In genomic region chr11:100769980-100770379, GRCm38 (mm10) we compare ENCODE assay signal across 8 mouse cellular contexts. TPM values are rescaled to one million over a fixed set of nuclear protein-coding genes. Genes with fewer than 3 reads are reported as not detected.
DNase-seq lines count a peak whose midpoint lies in the region; ATAC-seq and TF ChIP-seq lines count a peak whose summit lies in the region.

No protein-coding gene starts in this region.

- no peaks in the 10 kb centered on the region for H3K27me3 ChIP-seq in cerebellum, adult 2 months (ENCODE audit: control insufficient read depth, insufficient read depth, low read length)
- H3K27me3 ChIP-seq in lung, postnatal 0 days (replicated peaks; ENCODE audit: insufficient read depth, low read length) = no peaks in the 10 kb centered on the region
- no peaks in the 10 kb centered on the region for H3K27me3 ChIP-seq in limb, embryonic 13.5 days
- H3K27me3 ChIP-seq in stomach, embryonic 14.5 days (ENCODE audit: control insufficient read depth, insufficient read depth, low read length) = no peaks in the 10 kb centered on the region

- H3K9ac ChIP-seq in lung, postnatal 0 days (replicated peaks; ENCODE audit: low read depth) = no peak overlapping the region
- H3K9ac ChIP-seq in limb, embryonic 13.5 days = peak overlapping the region; percentile 62
- H3K9ac ChIP-seq in stomach, embryonic 14.5 days (replicated peaks; ENCODE audit: low read depth, low read length) = no peak overlapping the region

- TF ChIP-seq CTCF in cerebellum, adult 2 months (IDR thresholded peaks at IDR 0.05; ENCODE audit: borderline replicate concordance, insufficient read depth, low read depth, low read length) = no peak
- TF ChIP-seq CTCF in lung, postnatal 0 days (IDR thresholded peaks at IDR 0.05) = no peak

- H3K4me3 ChIP-seq in cerebellum, adult 2 months (replicated peaks; ENCODE audit: insufficient read depth, low read depth, low read length) = peak overlapping the region; percentile 61
- peak overlapping the region; percentile 60; the same call in 1 of the 2 replicates for H3K4me3 ChIP-seq in lung, postnatal 0 days (ENCODE audit: low read depth, low read length)
- H3K4me3 ChIP-seq in limb, embryonic 13.5 days = peak overlapping the region; percentile 56
- peak overlapping the region; percentile 48; the same call in 1 of the 2 replicates for H3K4me3 ChIP-seq in stomach, embryonic 14.5 days (ENCODE audit: low read depth, low read length)

- WGBS in cerebellum, adult 2 months = 3% methylated on average over 6 of the region's 6 CpGs
- WGBS in lung, postnatal 0 days = 32% methylated on average over 6 of the region's 6 CpGs
- WGBS in limb, embryonic 13.5 days = 67% methylated on average over 6 of the region's 6 CpGs
- 60% methylated on average over 6 of the region's 6 CpGs for WGBS in stomach, embryonic 14.5 days

- no peak for ATAC-seq in lung, postnatal 0 days
- no peak for ATAC-seq in limb, embryonic 13.5 days (ENCODE audit: low FRiP score, low read depth)
- no peak for ATAC-seq in stomach, embryonic 14.5 days (ENCODE audit: insufficient number of reproducible peaks, insufficient read depth, low FRiP score, low read depth)

- TF ChIP-seq POLR2A in cerebellum, adult 2 months (IDR thresholded peaks at IDR 0.05; ENCODE audit: borderline replicate concordance, insufficient read depth, low read length) = no peak

- H3K27ac ChIP-seq in cerebellum, adult 2 months (ENCODE audit: insufficient read depth, low read length) = no peak overlapping the region
- H3K27ac ChIP-seq in lung, postnatal 0 days (ENCODE audit: low read length) = no peak overlapping the region
- no peak overlapping the region for H3K27ac ChIP-seq in limb, embryonic 13.5 days
- H3K27ac ChIP-seq in stomach, embryonic 14.5 days (ENCODE audit: low read length) = no peak overlapping the region

- peak in 1 of 2 experiments; percentile 33 for DNase-seq in cerebellum, adult 2 months
- no peak for DNase-seq in cerebellum, adult 8-10 months
- DNase-seq in lung, postnatal 0 days (ENCODE audit: low spot score) = no peak
- no peak for DNase-seq in lung, adult 18-20 months
- DNase-seq in frontal cortex, adult 2 months (ENCODE audit: extremely low spot score in 1 of 2, low spot score in 1 of 2) = no peak
- no peak for DNase-seq in layer of hippocampus, adult 9-11 months

- H3K4me2 ChIP-seq in lung, postnatal 0 days (replicated peaks; ENCODE audit: low read depth, low read length) = peak overlapping the region; percentile 58; the same call in 1 of the 2 replicates
- peak overlapping the region; percentile 61 for H3K4me2 ChIP-seq in limb, embryonic 13.5 days (replicated peaks)
- peak overlapping the region; percentile 59 for H3K4me2 ChIP-seq in stomach, embryonic 14.5 days (replicated peaks; ENCODE audit: low read depth, low read length)

- no peaks in the 10 kb centered on the region for H3K36me3 ChIP-seq in lung, postnatal 0 days (ENCODE audit: insufficient read depth, low read length)
- H3K36me3 ChIP-seq in limb, embryonic 13.5 days = no peaks in the 10 kb centered on the region
- no peaks in the 10 kb centered on the region for H3K36me3 ChIP-seq in stomach, embryonic 14.5 days (ENCODE audit: control insufficient read depth, insufficient read depth, low read length)

- no peak for TF ChIP-seq EP300 in lung, postnatal 0 days (IDR thresholded peaks at IDR 0.05)

- peaks cover 3% of the 10 kb centered on the region; the same call in 1 of the 2 replicates for H3K4me1 ChIP-seq in cerebellum, adult 2 months (ENCODE audit: control insufficient read depth, insufficient read depth, low read length)
- H3K4me1 ChIP-seq in lung, postnatal 0 days (ENCODE audit: insufficient read depth, low read depth, low read length) = no peaks in the 10 kb centered on the region
- H3K4me1 ChIP-seq in limb, embryonic 13.5 days = peaks cover 7% of the 10 kb centered on the region
- peaks cover 4% of the 10 kb centered on the region; the same call in 1 of the 2 replicates for H3K4me1 ChIP-seq in stomach, embryonic 14.5 days (ENCODE audit: control insufficient read depth, insufficient read depth, low read length)

- H3K9me3 ChIP-seq in lung, postnatal 0 days (ENCODE audit: low read length) = no peaks in the 10 kb centered on the region
- no peaks in the 10 kb centered on the region for H3K9me3 ChIP-seq in limb, embryonic 13.5 days
- no peaks in the 10 kb centered on the region for H3K9me3 ChIP-seq in stomach, embryonic 14.5 days (ENCODE audit: control insufficient read depth, low read depth, low read length)

RNA-seq across cellular contexts. Expression of gene Ghdc, which starts 0.8 kb away (rescaled TPM):
- 8.9 and 11.6 TPM in 2 replicates for polyA plus RNA-seq in cerebellum, adult 2 months (2012; rRNA removed)
- 4.9 and 6.4 TPM in 2 replicates for polyA plus RNA-seq in lung, postnatal 0 days (2015; fragmentation: Nextera tagmentation; extraction: Ambion mirVana)
- 6.6 and 8.0 TPM in 2 replicates for polyA plus RNA-seq in limb, embryonic 13.5 days (2015; fragmentation: Nextera tagmentation; extraction: Ambion mirVana)
- 3.3 and 3.8 TPM in 2 replicates for polyA plus RNA-seq in stomach, embryonic 14.5 days (2014; fragmentation: Nextera tagmentation; extraction: Ambion mirVana)
- 7.7 and 9.3 TPM in 2 replicates for polyA plus RNA-seq in frontal cortex, adult 2 months (2012; rRNA removed)

RNA-seq across cellular contexts. Expression of gene Hcrt, which starts 7.2 kb away (rescaled TPM):
- polyA plus RNA-seq in cerebellum, adult 2 months (2012; rRNA removed) = 0.22 TPM in 1 of 2 replicates, not detected in the other
- polyA plus RNA-seq in lung, postnatal 0 days (2015; fragmentation: Nextera tagmentation; extraction: Ambion mirVana) = not detected in 2 replicates
- polyA plus RNA-seq in limb, embryonic 13.5 days (2015; fragmentation: Nextera tagmentation; extraction: Ambion mirVana) = not detected in 2 replicates
- not detected in 2 replicates for polyA plus RNA-seq in stomach, embryonic 14.5 days (2014; fragmentation: Nextera tagmentation; extraction: Ambion mirVana)
- polyA plus RNA-seq in frontal cortex, adult 2 months (2012; rRNA removed) = 0.50 and 0.62 TPM in 2 replicates

RNA-seq across cellular contexts. Expression of gene Kcnh4, which starts 10.2 kb away (rescaled TPM):
- 0.38 and 0.49 TPM in 2 replicates for polyA plus RNA-seq in cerebellum, adult 2 months (2012; rRNA removed)
- polyA plus RNA-seq in lung, postnatal 0 days (2015; fragmentation: Nextera tagmentation; extraction: Ambion mirVana) = 0.04 TPM in 1 of 2 replicates, not detected in the other
- not detected in 2 replicates for polyA plus RNA-seq in limb, embryonic 13.5 days (2015; fragmentation: Nextera tagmentation; extraction: Ambion mirVana)
- 0.25 and 0.48 TPM in 2 replicates for polyA plus RNA-seq in stomach, embryonic 14.5 days (2014; fragmentation: Nextera tagmentation; extraction: Ambion mirVana)
- polyA plus RNA-seq in frontal cortex, adult 2 months (2012; rRNA removed) = 15.8 and 19.2 TPM in 2 replicates

RNA-seq across cellular contexts. Expression of gene Rab5c, which starts 32.0 kb away (rescaled TPM):
- polyA plus RNA-seq in cerebellum, adult 2 months (2012; rRNA removed) = 186 and 187 TPM in 2 replicates
- polyA plus RNA-seq in lung, postnatal 0 days (2015; fragmentation: Nextera tagmentation; extraction: Ambion mirVana) = 25.3 and 30.4 TPM in 2 replicates
- polyA plus RNA-seq in limb, embryonic 13.5 days (2015; fragmentation: Nextera tagmentation; extraction: Ambion mirVana) = 23.2 and 24.5 TPM in 2 replicates
- 55.5 and 65.7 TPM in 2 replicates for polyA plus RNA-seq in stomach, embryonic 14.5 days (2014; fragmentation: Nextera tagmentation; extraction: Ambion mirVana)
- 205 and 221 TPM in 2 replicates for polyA plus RNA-seq in frontal cortex, adult 2 months (2012; rRNA removed)

RNA-seq across cellular contexts. Expression of gene Hspb9, which starts 56.3 kb away (rescaled TPM):
- polyA plus RNA-seq in cerebellum, adult 2 months (2012; rRNA removed) = not detected in 2 replicates
- 0.51 TPM in 1 of 2 replicates, not detected in the other for polyA plus RNA-seq in lung, postnatal 0 days (2015; fragmentation: Nextera tagmentation; extraction: Ambion mirVana)
- 0.46 TPM in 1 of 2 replicates, not detected in the other for polyA plus RNA-seq in limb, embryonic 13.5 days (2015; fragmentation: Nextera tagmentation; extraction: Ambion mirVana)
- polyA plus RNA-seq in stomach, embryonic 14.5 days (2014; fragmentation: Nextera tagmentation; extraction: Ambion mirVana) = 0.41 and 0.56 TPM in 2 replicates
- not detected in 2 replicates for polyA plus RNA-seq in frontal cortex, adult 2 months (2012; rRNA removed)

Comparison
In these comparisons a context has a peak if more than half of its experiments do, and no peak if none do; other contexts are left out.
1. RNA of gene Kcnh4, which starts 10.2 kb away (polyA plus RNA-seq): 15.8 to 19.2 TPM in frontal cortex, adult 2 months; 0.38 to 0.49 TPM in cerebellum, adult 2 months, 0.25 to 0.48 TPM in stomach, embryonic 14.5 days, not detected in limb, embryonic 13.5 days and 0.04 TPM in lung, postnatal 0 days; every median in the first group is over 10 times any median in the second.
2. Peak in every context shown above with its lines, with median percentiles within 50 percentile points of each other: H3K4me3 ChIP-seq and H3K4me2 ChIP-seq.